Mouse (Mus musculus) kidney, postnatal 0 days (tissue): ENCODE data around the gene Dpep2nb. TPM values are rescaled to one million over a fixed set of nuclear protein-coding genes. Genes with fewer than 3 reads are reported as not detected.

Source experiments
- ATAC-seq: fragments of 200-750 bp; cut with Nextera tagmentation; replicated peaks from 2 replicates; pipeline ENCODE4 v1.8.0; 2017; ENCODE audit warnings: low read depth, moderate number of reproducible peaks, moderate TSS enrichment, moderate library complexity; ENCODE audit not compliant: low FRiP score
- DNase-seq: peaks from one replicate; pipeline ENCODE4 v3.0.0-alpha.2; 2016; ENCODE audit warnings: low spot score
- H3K27ac ChIP-seq: fragments of 300-500 bp; sonication (generic); 2 replicates; pipeline ENCODE4 v1.5.1; 2014; ENCODE audit warnings: mild to moderate bottlenecking
- H3K27me3 ChIP-seq: fragments of 300-500 bp; sonication (generic); 2 replicates; pipeline ENCODE4 v1.6.1; 2014; ENCODE audit warnings: low read length, mixed read lengths; ENCODE audit not compliant: insufficient read depth
- H3K36me3 ChIP-seq: fragments of 300-500 bp; sonication (generic); 2 replicates; pipeline ENCODE4 v1.6.1; 2014; ENCODE audit warnings: low read length, mixed read lengths; ENCODE audit not compliant: insufficient read depth
- H3K4me1 ChIP-seq: fragments of 300-500 bp; sonication (generic); replicated peaks from 2 replicates; pipeline ENCODE4 v1.6.1; 2014; ENCODE audit warnings: antibody characterized with exemption, low read length, mixed read lengths; ENCODE audit not compliant: insufficient read depth
- H3K4me2 ChIP-seq: fragments of 300-500 bp; sonication (generic); 2 replicates; pipeline ENCODE4 v1.6.1; 2014; ENCODE audit warnings: mild to moderate bottlenecking, low read length, moderate library complexity, mixed read lengths
- H3K4me3 ChIP-seq: fragments of 300-500 bp; sonication (generic); replicated peaks from 2 replicates; pipeline ENCODE4 v1.5.1; 2014; ENCODE audit warnings: low read depth, low read length
- H3K9ac ChIP-seq: fragments of 300-500 bp; sonication (generic); 2 replicates; pipeline ENCODE4 v1.6.1; 2014; ENCODE audit warnings: low read depth, low read length
- H3K9me3 ChIP-seq: fragments of 300-500 bp; sonication (generic); replicated peaks from 2 replicates; pipeline ENCODE4 v1.6.1; 2016; ENCODE audit warnings: low read length, inconsistent platforms, mixed read lengths
- CTCF ChIP-seq: IDR thresholded peaks from 2 replicates; pipeline ENCODE4 v1.5.1; 2016; ENCODE audit warnings: antibody characterized with exemption, low read depth, mild to moderate bottlenecking, moderate library complexity
- WGBS: fragments of 180-500 bp; shearing (Covaris S2); extraction: QIAGEN DNeasy Blood & Tissue Kit; methylation state at CpG from one replicate; pipeline ENCODE4 v1.1.7; 2014; 5-methylcytosine and 5-hydroxymethylcytosine counted together
- polyA plus RNA-seq: library from polyadenylated mRNA; unstranded; fragments of >200 nt; fragmentation: Nextera tagmentation; extraction: Ambion mirVana; gene quantifications from 2 replicates; pipeline ENCODE4 v1.2.1, GENCODE M21; 2015

Gene Dpep2nb
- polyA plus RNA-seq, 1 experiment from 2014 or later: not detected

GRCm38 (mm10) chr8:105965905-105966341 is 39.9 kb downstream of the Dpep2nb start, which contains the start of gene Slc12a4:
TSS of gene Slc12a4 (minus strand) at chr8:105966097.
- peak; percentile 89 for DNase-seq
- Histone ChIP-seq H3K9me3 (no peaks in the 10 kb centered on the region), H3K4me2 (peak within 1 kb of the TSS; percentile 87), H3K27me3 (no peaks in the 10 kb centered on the region), H3K9ac (peak within 1 kb of the TSS; percentile 89), H3K27ac (peak within 1 kb of the TSS; percentile 91), H3K4me3 (peak within 1 kb of the TSS; percentile 85), H3K4me1 (peaks cover 20% of the 10 kb centered on the region), H3K36me3 (no peaks in the 10 kb centered on the region)
- no peak for TF ChIP-seq CTCF
- under 1% methylated on average over 47 of the region's 47 CpGs for WGBS
- peak; percentile 90 for ATAC-seq

GRCm38 (mm10) chr8:105965266-105965904 is 40.4 kb downstream of the Dpep2nb start:
- Histone ChIP-seq H3K4me3 (peak overlapping the region; percentile 85), H3K27ac (peak overlapping the region; percentile 91), H3K4me1 (peaks cover 20% of the 10 kb centered on the region), H3K27me3 (no peaks in the 10 kb centered on the region), H3K36me3 (no peaks in the 10 kb centered on the region), H3K4me2 (peak overlapping the region; percentile 87), H3K9ac (peak overlapping the region; percentile 89), H3K9me3 (no peaks in the 10 kb centered on the region)
- DNase-seq (peak; percentile 53), ATAC-seq (peak; percentile 59)
- 5% methylated on average over 38 of the region's 40 CpGs for WGBS
- TF ChIP-seq CTCF: no peak

- no peaks in the 10 kb centered on the region for H3K27me3 ChIP-seq
- DNase-seq (no peak), ATAC-seq (no peak)
- H3K9ac ChIP-seq: peak overlapping the region; percentile 89
- H3K4me1 ChIP-seq: peaks cover 20% of the 10 kb centered on the region
- peak overlapping the region; percentile 87 for H3K4me2 ChIP-seq
- H3K9me3 ChIP-seq: no peaks in the 10 kb centered on the region
- 51% methylated on average over 12 of the region's 12 CpGs for WGBS
- peak overlapping the region; percentile 85 for H3K4me3 ChIP-seq
- no peak overlapping the region for H3K27ac ChIP-seq
- no peaks in the 10 kb centered on the region for H3K36me3 ChIP-seq
- TF ChIP-seq CTCF: no peak
Measured at GRCm38 (mm10) chr8:105964506-105965265, 41.1 kb downstream of the Dpep2nb start.

GRCm38 (mm10) chr8:105961536-105961935 is 44.2 kb downstream of the Dpep2nb start:
- no peak overlapping the region for H3K27ac ChIP-seq
- ATAC-seq (no peak), DNase-seq (no peak)
- H3K4me3 ChIP-seq: no peak overlapping the region
- WGBS: 90% methylated on average over 10 of the region's 10 CpGs
- no peak overlapping the region for H3K9ac ChIP-seq
- no peak for TF ChIP-seq CTCF
- peaks cover 13% of the 10 kb centered on the region for H3K4me1 ChIP-seq
- H3K4me2 ChIP-seq: no peak overlapping the region
- H3K27me3 ChIP-seq: no peaks in the 10 kb centered on the region
- H3K9me3 ChIP-seq: no peaks in the 10 kb centered on the region
- 0 out of 2 replicates have a peak, but pooled peaks cover 2% of the 10 kb centered on the region for H3K36me3 ChIP-seq

GRCm38 (mm10) chr8:105961101-105961500 is 44.7 kb downstream of the Dpep2nb start:
- ATAC-seq: no peak
- WGBS: 79% methylated on average over 14 of the region's 14 CpGs
- Histone ChIP-seq H3K4me2 (no peak overlapping the region), H3K4me1 (peaks cover 12% of the 10 kb centered on the region), H3K27ac (no peak overlapping the region), H3K9ac (no peak overlapping the region), H3K4me3 (no peak overlapping the region), H3K27me3 (no peaks in the 10 kb centered on the region), H3K36me3 (0 out of 2 replicates have a peak, but pooled peaks cover 2% of the 10 kb centered on the region), H3K9me3 (no peaks in the 10 kb centered on the region)
- no peak for DNase-seq
- TF ChIP-seq CTCF: no peak

- Histone ChIP-seq H3K4me3 (no peak overlapping the region), H3K9me3 (no peaks in the 10 kb centered on the region), H3K27me3 (no peaks in the 10 kb centered on the region), H3K9ac (no peak overlapping the region), H3K36me3 (0 out of 2 replicates have a peak, but pooled peaks cover 8% of the 10 kb centered on the region), H3K27ac (no peak overlapping the region), H3K4me1 (peaks cover under 1% of the 10 kb centered on the region), H3K4me2 (no peak overlapping the region)
- ATAC-seq (peak; percentile 36), DNase-seq (no peak)
- TF ChIP-seq CTCF: no peak
- 70% methylated on average over 7 of the region's 7 CpGs for WGBS
Measured at GRCm38 (mm10) chr8:105959350-105959749, 46.4 kb downstream of the Dpep2nb start.
